Mouse (Mus musculus): ENCODE measurements at regions not wholly inside any gene's neighbourhood (a gene's known extent, or its start where the extent isn't known, plus 50 kb on each side); places are given as distances from the start of the nearest gene placed in this dataset.
A peak's percentile ranks its signal among the peaks of the same experiment; 100 is the strongest.
"Not testable (repeated sequence)": the region's sequence is repeated elsewhere in the genome, so short reads cannot be mapped to it uniquely, and the experiment has no call there.

- DNase-seq (ENCODE audit: low read depth), result no peak
Observed at GRCm38 (mm10) chr1:7671566-7671965, 2863.9 kb downstream of the Gm37988 start.

- DNase-seq (ENCODE audit: low read depth), result not testable (repeated sequence)
Observed at GRCm38 (mm10) chr1:7709206-7709605, 2901.5 kb downstream of the Gm37988 start.

GRCm38 (mm10) chr1:7732725-7733124, 2925.0 kb downstream of the Gm37988 start:
- no peak for DNase-seq (ENCODE audit: low read depth)

- DNase-seq (ENCODE audit: low read depth), result no peak
Observed at GRCm38 (mm10) chr1:7737331-7737730, 2929.6 kb downstream of the Gm37988 start.

GRCm38 (mm10) chr1:7745887-7746286, 2938.2 kb downstream of the Gm37988 start:
- DNase-seq (ENCODE audit: low read depth), result no peak

GRCm38 (mm10) chr1:7776720-7777119, 2969.0 kb downstream of the Gm37988 start:
- peak; percentile 3 for DNase-seq (ENCODE audit: low read depth)

- no peak for DNase-seq (ENCODE audit: low read depth)
Observed at GRCm38 (mm10) chr1:7777191-7778044, 2969.7 kb downstream of the Gm37988 start.

- not testable (repeated sequence) for DNase-seq (ENCODE audit: low read depth)
Observed at GRCm38 (mm10) chr1:7778045-7778565, 2970.4 kb downstream of the Gm37988 start.

- DNase-seq (ENCODE audit: low read depth), result no peak
Observed at GRCm38 (mm10) chr1:7778657-7779056, 2971.0 kb downstream of the Gm37988 start.

- no peak for DNase-seq (ENCODE audit: low read depth)
Observed at GRCm38 (mm10) chr1:7823969-7824368, 3016.3 kb downstream of the Gm37988 start.
